Mouse (Mus musculus) neural tube, embryonic 11.5 days (tissue): ENCODE data around the gene Dpagt1. TPM values are rescaled to one million over a fixed set of nuclear protein-coding genes. Genes with fewer than 3 reads are reported as not detected.
"Not testable (repeated sequence)": the region's sequence is repeated elsewhere in the genome, so short reads cannot be mapped to it uniquely, and the experiment has no call there.

Source experiments
- ATAC-seq: fragments of 200-750 bp; cut with Nextera tagmentation; 2 replicates; pipeline ENCODE4 v1.8.0; 2017; ENCODE audit warnings: moderate number of reproducible peaks, mild to moderate bottlenecking, moderate TSS enrichment, moderate library complexity; ENCODE audit not compliant: insufficient read depth, low FRiP score, low TSS enrichment
- DNase-seq: peaks from one replicate; pipeline ENCODE4 v3.0.0-alpha.2; 2015; ENCODE audit warnings: low spot score
- H3K27ac ChIP-seq: fragments of 300-500 bp; sonication (generic); 2 replicates; pipeline ENCODE4 v1.5.1; 2014; ENCODE audit warnings: low read depth, mild to moderate bottlenecking, low read length
- H3K27me3 ChIP-seq: fragments of 300-500 bp; sonication (generic); 2 replicates; pipeline ENCODE4 v1.6.1; 2014; ENCODE audit warnings: mild to moderate bottlenecking, low read length, mixed read lengths; ENCODE audit not compliant: control insufficient read depth, insufficient read depth
- H3K36me3 ChIP-seq: fragments of 300-500 bp; sonication (generic); 2 replicates; pipeline ENCODE4 v1.6.1; 2014; ENCODE audit warnings: mild to moderate bottlenecking, low read length, moderate library complexity, mixed read lengths; ENCODE audit not compliant: control insufficient read depth, insufficient read depth
- H3K4me1 ChIP-seq: fragments of 300-500 bp; sonication (generic); 2 replicates; pipeline ENCODE4 v1.6.1; 2014; ENCODE audit warnings: low read length, mixed read lengths; ENCODE audit not compliant: control insufficient read depth, insufficient read depth
- H3K4me2 ChIP-seq: fragments of 300-500 bp; sonication (generic); 2 replicates; pipeline ENCODE4 v1.6.1; 2014; ENCODE audit warnings: low read depth, mild to moderate bottlenecking, moderate library complexity
- H3K4me3 ChIP-seq: fragments of 300-500 bp; sonication (generic); 2 replicates; pipeline ENCODE4 v1.5.1; 2014; ENCODE audit warnings: low read depth, low read length
- H3K9ac ChIP-seq: fragments of 300-500 bp; sonication (generic); 2 replicates; pipeline ENCODE4 v1.6.1; 2014; ENCODE audit warnings: mild to moderate bottlenecking, low read length
- H3K9me3 ChIP-seq: fragments of 300-500 bp; sonication (generic); 2 replicates; pipeline ENCODE4 v1.6.1; 2016; ENCODE audit warnings: low read length; ENCODE audit not compliant: control insufficient read depth
- WGBS: fragments of 180-500 bp; shearing (Covaris S2); extraction: QIAGEN DNeasy Blood & Tissue Kit; methylation state at CpG from one replicate; pipeline ENCODE4 v1.1.7; 2014; 5-methylcytosine and 5-hydroxymethylcytosine counted together
- polyA plus RNA-seq: library from polyadenylated mRNA; unstranded; fragments of >200 nt; fragmentation: Nextera tagmentation; extraction: Ambion mirVana; gene quantifications from 2 replicates; pipeline ENCODE4 v1.2.1, GENCODE M21; 2014

Gene Dpagt1
- polyA plus RNA-seq, 1 experiment from 2014 or later, result 48.6 TPM

DNA sequence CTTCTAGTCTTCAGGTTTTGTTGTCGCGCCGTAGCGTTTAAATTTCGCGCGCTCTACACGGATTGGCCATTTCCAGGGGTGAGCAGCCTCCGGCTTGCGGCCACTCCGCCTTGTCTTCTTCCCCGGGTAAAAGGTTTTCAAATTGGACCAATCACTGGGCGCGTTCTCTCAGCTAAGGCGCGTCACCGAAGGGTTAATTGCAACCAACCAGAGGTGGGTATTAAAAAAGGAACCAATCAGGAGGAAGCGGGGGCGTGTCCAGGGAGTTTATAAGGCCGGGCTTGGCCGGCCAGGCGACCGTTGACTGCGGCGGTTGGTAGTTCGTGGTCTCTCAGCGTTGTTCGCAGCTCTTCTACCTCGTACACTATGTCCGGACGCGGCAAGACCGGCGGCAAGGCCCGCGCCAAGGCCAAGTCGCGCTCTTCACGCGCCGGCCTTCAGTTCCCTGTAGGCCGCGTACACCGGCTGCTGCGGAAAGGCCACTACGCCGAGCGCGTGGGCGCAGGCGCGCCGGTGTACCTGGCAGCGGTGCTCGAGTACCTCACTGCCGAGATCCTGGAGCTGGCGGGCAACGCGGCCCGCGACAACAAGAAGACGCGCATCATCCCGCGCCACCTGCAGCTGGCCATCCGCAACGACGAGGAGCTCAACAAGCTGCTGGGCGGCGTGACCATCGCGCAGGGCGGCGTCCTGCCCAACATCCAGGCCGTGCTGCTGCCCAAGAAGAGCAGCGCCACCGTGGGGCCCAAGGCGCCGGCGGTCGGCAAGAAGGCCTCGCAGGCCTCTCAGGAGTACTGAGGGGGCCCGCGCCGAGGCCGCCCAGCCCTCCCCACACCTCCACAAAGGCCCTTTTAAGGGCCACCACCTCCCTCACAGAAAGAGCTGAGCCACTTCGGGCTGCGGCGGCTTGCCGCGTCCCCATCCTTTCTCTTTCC is 8.8 kb downstream of the Dpagt1 start, which contains the start of gene H2afx:
Gene H2afx, plus strand, starts transcription at position 299 of the 935 bp plus-strand sequence.
- H3K27me3 ChIP-seq, result no peaks in the 10 kb centered on the region
- peak; percentile 98 for DNase-seq

DNA sequence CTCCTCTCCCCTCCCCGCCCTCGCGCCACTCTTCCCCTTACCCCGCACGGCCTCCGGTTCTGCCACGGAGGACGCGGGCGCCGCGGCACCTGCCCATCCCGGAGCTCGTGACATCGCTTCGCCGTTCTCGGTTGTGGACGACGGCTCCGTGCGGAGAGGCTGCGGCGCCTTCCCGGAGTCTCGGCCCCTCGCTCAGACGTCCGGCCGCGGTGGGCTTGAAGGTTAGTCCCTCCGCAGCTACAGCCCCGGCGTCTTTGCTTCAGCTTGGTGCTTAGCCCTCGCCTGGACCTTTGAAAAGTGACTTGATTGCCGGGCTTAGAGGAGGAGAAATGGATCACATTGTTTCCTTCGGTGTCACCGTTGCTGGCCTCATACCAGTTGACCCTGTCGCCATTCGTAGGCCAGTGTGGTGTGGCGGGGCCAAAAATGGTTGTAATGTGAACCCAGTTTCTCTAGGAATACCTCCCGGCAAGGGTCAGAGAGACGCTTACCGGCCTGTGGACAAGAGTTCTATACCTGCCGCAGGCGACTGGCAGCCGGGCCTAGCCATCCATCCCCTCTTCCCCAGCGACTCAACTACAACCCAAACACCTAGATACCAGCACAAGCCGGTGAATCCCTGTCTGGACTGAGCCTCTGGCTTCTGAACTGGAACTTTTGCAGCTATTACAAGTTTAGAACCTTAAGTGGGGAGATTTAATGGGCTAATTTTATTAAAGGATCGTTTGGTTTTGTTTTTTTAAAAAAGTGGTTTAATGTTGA is 9.7 kb downstream of the Dpagt1 start:
- H3K36me3 ChIP-seq, result peaks cover 20% of the 10 kb centered on the region
- peak overlapping the region; percentile 98 for H3K4me3 ChIP-seq
- no peaks in the 10 kb centered on the region for H3K27me3 ChIP-seq
- peaks cover 6% of the 10 kb centered on the region for H3K4me1 ChIP-seq
- H3K4me2 ChIP-seq, result peak overlapping the region; percentile 53
- 0% methylated on average over 47 of the region's 50 CpGs for WGBS
- DNase-seq, result peak; percentile 51
- H3K9ac ChIP-seq, result peak overlapping the region; percentile 97
- ATAC-seq, result no peak; the same call in 1 of the 2 replicates
- no peaks in the 10 kb centered on the region for H3K9me3 ChIP-seq
- peak overlapping the region; percentile 93 for H3K27ac ChIP-seq

More for the DNA sequence above, 8.8 kb downstream of the Dpagt1 start, which contains the start of gene H2afx:
- peak within 1 kb of the TSS; percentile 93 for H3K27ac ChIP-seq
- H3K4me1 ChIP-seq, result peaks cover 6% of the 10 kb centered on the region
- ATAC-seq, result peak; percentile 96
- peak within 1 kb of the TSS; percentile 98 for H3K4me3 ChIP-seq
- peak within 1 kb of the TSS; percentile 53 for H3K4me2 ChIP-seq
- H3K9ac ChIP-seq, result peak within 1 kb of the TSS; percentile 97
- WGBS, result under 1% methylated on average over 87 of the region's 91 CpGs
- H3K36me3 ChIP-seq, result peaks cover 20% of the 10 kb centered on the region
- H3K9me3 ChIP-seq, result no peaks in the 10 kb centered on the region

GRCm38 (mm10) chr9:44336093-44336406 is 10.2 kb downstream of the Dpagt1 start:
- H3K4me3 ChIP-seq, result peak overlapping the region; percentile 98
- H3K27me3 ChIP-seq, result no peaks in the 10 kb centered on the region
- peak overlapping the region; percentile 53 for H3K4me2 ChIP-seq
- H3K9ac ChIP-seq, result peak overlapping the region; percentile 97
- DNase-seq (no peak), ATAC-seq (no peak)
- H3K4me1 ChIP-seq, result peaks cover 6% of the 10 kb centered on the region
- H3K27ac ChIP-seq, result no peak overlapping the region
- WGBS, result 3% methylated on average over 5 of the region's 5 CpGs
- H3K9me3 ChIP-seq, result no peaks in the 10 kb centered on the region
- peaks cover 20% of the 10 kb centered on the region for H3K36me3 ChIP-seq

DNA sequence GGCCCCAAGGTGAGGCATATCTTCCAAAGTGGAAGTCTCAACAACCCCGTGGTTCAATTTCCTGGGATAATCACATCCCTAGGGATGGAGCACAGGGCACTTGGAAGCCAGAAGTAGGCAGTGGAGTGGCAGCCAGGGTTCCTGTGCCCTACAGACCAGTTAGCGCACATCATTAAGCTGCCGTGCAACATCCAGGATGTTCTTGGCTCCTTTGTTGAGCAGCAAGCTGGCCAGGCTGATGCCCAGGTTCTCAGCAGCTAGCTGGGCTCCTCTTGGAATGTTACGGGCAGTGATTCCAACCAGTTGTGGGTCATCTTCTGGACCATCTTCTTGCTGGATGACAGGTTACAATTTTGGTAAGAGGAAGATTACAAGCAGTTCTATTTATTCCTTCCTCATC is 10.7 kb downstream of the Dpagt1 start:
- H3K27ac ChIP-seq, ATAC-seq, H3K9me3 ChIP-seq, H3K4me1 ChIP-seq, DNase-seq, H3K27me3 ChIP-seq: not testable (repeated sequence)
- H3K9ac ChIP-seq, result peak overlapping the region; percentile 97
- peaks cover 18% of the 10 kb centered on the region for H3K36me3 ChIP-seq
- H3K4me3 ChIP-seq, result peak overlapping the region; percentile 98
- WGBS, result 42% methylated on average over 4 of the region's 4 CpGs
- peak overlapping the region; percentile 53 for H3K4me2 ChIP-seq

DNA sequence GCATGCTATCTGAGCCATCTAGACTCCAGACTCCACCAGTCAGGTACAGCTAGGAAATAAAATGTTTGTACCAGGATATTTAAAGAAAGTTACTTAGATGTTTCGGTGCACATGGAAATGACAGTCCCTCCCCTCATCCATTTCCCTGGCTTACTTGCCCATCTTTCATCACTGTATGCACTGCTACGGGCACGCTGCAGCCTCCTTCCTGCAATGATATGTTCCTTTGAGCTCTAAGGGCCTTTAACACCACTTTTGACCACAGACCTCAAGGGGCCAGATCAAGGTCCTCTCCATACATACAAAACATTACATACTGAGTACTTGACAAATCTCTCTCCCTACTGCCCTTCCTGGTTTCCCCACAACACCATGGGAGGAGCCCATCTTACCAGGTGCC is 11.1 kb downstream of the Dpagt1 start:
- H3K4me3 ChIP-seq, result peak overlapping the region; percentile 98
- ATAC-seq (no peak), DNase-seq (no peak)
- H3K4me1 ChIP-seq, result peaks cover 6% of the 10 kb centered on the region
- peak overlapping the region; percentile 22 for H3K9ac ChIP-seq
- H3K9me3 ChIP-seq, result no peaks in the 10 kb centered on the region
- no peak overlapping the region for H3K27ac ChIP-seq
- H3K27me3 ChIP-seq, result no peaks in the 10 kb centered on the region
- peak overlapping the region; percentile 53 for H3K4me2 ChIP-seq
- H3K36me3 ChIP-seq, result peaks cover 14% of the 10 kb centered on the region
- WGBS, result 78% methylated on average over 3 of the region's 3 CpGs

DNA sequence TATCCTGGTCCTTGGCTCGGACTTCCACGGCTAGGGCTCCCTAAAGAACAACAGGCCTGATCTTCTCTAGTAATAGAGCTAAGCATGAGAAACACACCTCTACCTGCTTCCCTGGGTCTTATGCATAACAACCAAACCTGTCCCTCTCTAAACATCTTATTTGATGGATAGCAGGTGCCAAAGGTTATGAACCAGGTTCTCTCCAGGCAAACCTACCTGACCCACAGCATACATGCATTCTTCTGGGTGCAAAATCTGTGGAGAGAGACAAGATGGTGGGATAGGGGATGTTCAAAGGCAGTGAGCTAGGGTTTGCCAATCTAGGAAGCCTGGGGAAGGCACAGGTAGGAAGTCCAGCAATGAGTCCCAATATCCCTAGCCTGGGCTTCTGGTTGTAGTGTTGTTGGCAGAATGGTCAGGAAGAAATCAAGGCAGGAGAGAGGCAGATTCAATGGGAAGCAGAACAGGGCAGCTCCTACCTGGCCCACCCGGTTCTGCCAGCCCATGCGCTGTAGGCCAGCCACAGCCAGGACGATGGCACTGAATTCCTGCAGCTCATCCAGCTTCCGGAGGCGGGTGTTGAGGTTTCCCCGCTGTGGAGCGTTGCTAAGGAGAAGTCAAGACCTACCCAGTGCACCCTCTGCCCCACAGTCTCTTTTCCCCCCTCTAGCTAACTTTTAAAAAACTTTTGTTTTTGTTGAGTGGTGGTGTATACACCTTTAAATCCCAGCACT is 11.8 kb downstream of the Dpagt1 start:
- peaks cover 11% of the 10 kb centered on the region for H3K36me3 ChIP-seq
- no peak overlapping the region for H3K27ac ChIP-seq
- peak overlapping the region; percentile 3; the same call in 1 of the 2 replicates for H3K4me2 ChIP-seq
- H3K9ac ChIP-seq, result no peak overlapping the region
- no peak for DNase-seq
- WGBS, result 69% methylated on average over 9 of the region's 9 CpGs
- H3K4me1 ChIP-seq, result peaks cover 6% of the 10 kb centered on the region
- no peak for ATAC-seq
- H3K4me3 ChIP-seq, result peak overlapping the region; percentile 98; the same call in 1 of the 2 replicates
- no peaks in the 10 kb centered on the region for H3K27me3 ChIP-seq
- H3K9me3 ChIP-seq, result no peaks in the 10 kb centered on the region

- no peaks in the 10 kb centered on the region for H3K9me3 ChIP-seq
- H3K4me2 ChIP-seq, result no peak overlapping the region
- no peak overlapping the region for H3K4me3 ChIP-seq
- ATAC-seq, result no peak
- H3K27ac ChIP-seq, result no peak overlapping the region
- no peaks in the 10 kb centered on the region for H3K27me3 ChIP-seq
- H3K9ac ChIP-seq, result no peak overlapping the region
- no peak for DNase-seq
- H3K4me1 ChIP-seq, result peaks cover 9% of the 10 kb centered on the region
- H3K36me3 ChIP-seq, result peaks cover 5% of the 10 kb centered on the region
- WGBS, result 82% methylated on average over 5 of the region's 5 CpGs
These were observed 12.8 kb downstream of the Dpagt1 start for GRCm38 (mm10) chr9:44338574-44338973.

- Histone ChIP-seq H3K36me3 (no peaks in the 10 kb centered on the region; the same call in 1 of the 2 replicates), H3K9ac (no peak overlapping the region), H3K4me1 (peaks cover 8% of the 10 kb centered on the region), H3K27me3 (no peaks in the 10 kb centered on the region), H3K9me3 (no peaks in the 10 kb centered on the region), H3K4me3 (peak overlapping the region; percentile 10; the same call in 1 of the 2 replicates), H3K27ac (no peak overlapping the region), H3K4me2 (no peak overlapping the region)
- DNase-seq (no peak), ATAC-seq (no peak)
- WGBS, result 92% methylated on average over 5 of the region's 5 CpGs
These were observed 15.7 kb downstream of the Dpagt1 start for GRCm38 (mm10) chr9:44341487-44341886.
